Mouse (Mus musculus) heart, embryonic 15.5 days (tissue): Measurements from ENCODE around the gene Ptpdc1. TPM values are rescaled to one million over a fixed set of nuclear protein-coding genes. Genes with fewer than 3 reads are reported as not detected.

Experiments used
- ATAC-seq: fragments of 200-750 bp; cut with Nextera tagmentation; replicated peaks from 2 replicates; pipeline ENCODE4 v1.8.0; 2017; ENCODE audit warnings: low read depth, moderate TSS enrichment; ENCODE audit not compliant: insufficient number of reproducible peaks, insufficient read depth, low FRiP score
- H3K27ac ChIP-seq: fragments of 300-500 bp; sonication (generic); 2 replicates; pipeline ENCODE4 v1.5.1; 2015; ENCODE audit warnings: mild to moderate bottlenecking, inconsistent platforms
- H3K27me3 ChIP-seq: fragments of 300-500 bp; sonication (generic); 2 replicates; pipeline ENCODE4 v1.6.1; 2015; ENCODE audit warnings: inconsistent platforms
- H3K36me3 ChIP-seq: fragments of 300-500 bp; sonication (generic); 2 replicates; pipeline ENCODE4 v1.6.1; 2015; ENCODE audit warnings: mild to moderate bottlenecking, inconsistent platforms
- H3K4me1 ChIP-seq: fragments of 300-500 bp; sonication (generic); replicated peaks from 2 replicates; pipeline ENCODE4 v1.6.1; 2015; ENCODE audit warnings: inconsistent platforms
- H3K4me2 ChIP-seq: fragments of 300-500 bp; sonication (generic); 2 replicates; pipeline ENCODE4 v1.6.1; 2015; ENCODE audit warnings: inconsistent platforms, mild to moderate bottlenecking, moderate library complexity
- H3K4me3 ChIP-seq: fragments of 300-500 bp; sonication (generic); 2 replicates; pipeline ENCODE4 v1.5.1; 2015; ENCODE audit warnings: mild to moderate bottlenecking, inconsistent platforms
- H3K9ac ChIP-seq: fragments of 300-500 bp; sonication (generic); 2 replicates; pipeline ENCODE4 v1.6.1; 2015; ENCODE audit warnings: mild to moderate bottlenecking, inconsistent platforms
- H3K9me3 ChIP-seq: fragments of 300-500 bp; sonication (generic); replicated peaks from 2 replicates; pipeline ENCODE4 v1.6.1; 2016; ENCODE audit warnings: inconsistent platforms
- WGBS: fragments of 180-500 bp; shearing (Covaris S2); methylation state at CpG from one replicate; pipeline ENCODE4 v1.1.7; 2015; ENCODE audit warnings: mixed read lengths; 5-methylcytosine and 5-hydroxymethylcytosine counted together
- polyA plus RNA-seq: library from polyadenylated mRNA; unstranded; fragments of >200 nt; fragmentation: Nextera tagmentation; extraction: Ambion mirVana; gene quantifications from 2 replicates; pipeline ENCODE4 v1.2.1, GENCODE M21; 2015

Gene Ptpdc1
- polyA plus RNA-seq, 1 experiment from 2014 or later = 4.6 TPM

- H3K4me3 ChIP-seq = peak overlapping the region; percentile 48
- no peak overlapping the region for H3K27ac ChIP-seq
- H3K4me2 ChIP-seq = peak overlapping the region; percentile 85
- ATAC-seq = 0 out of 2 replicates have a peak, but pooled peaks have one; percentile 16
- H3K36me3 ChIP-seq = no peaks in the 10 kb centered on the region
- peaks cover 53% of the 10 kb centered on the region for H3K4me1 ChIP-seq
- H3K9me3 ChIP-seq = no peaks in the 10 kb centered on the region
- 7% methylated on average over 54 of the region's 54 CpGs for WGBS
- H3K27me3 ChIP-seq = peaks cover 99% of the 10 kb centered on the region
- H3K9ac ChIP-seq = peak overlapping the region; percentile 41
These were observed 37.9 kb upstream of the Ptpdc1 start for GRCm38 (mm10) chr13:48663211-48663987.

- Histone ChIP-seq H3K9ac (peak within 1 kb of the TSS; percentile 41), H3K4me3 (peak within 1 kb of the TSS; percentile 48), H3K36me3 (no peaks in the 10 kb centered on the region), H3K9me3 (no peaks in the 10 kb centered on the region), H3K27ac (no peak within 1 kb of the TSS), H3K4me2 (peak within 1 kb of the TSS; percentile 85), H3K27me3 (peaks cover 99% of the 10 kb centered on the region), H3K4me1 (peaks cover 52% of the 10 kb centered on the region)
- ATAC-seq = no peak
- whole genome bisulfite sequencing = under 1% methylated on average over 47 of the region's 73 CpGs
These were observed 37.1 kb upstream of the Ptpdc1 start, which contains the start of gene Barx1 for GRCm38 (mm10) chr13:48662431-48663143. Barx1 (plus strand) TSS chr13:48662998.

GRCm38 (mm10) chr13:48661561-48661960, 36.1 kb upstream of the Ptpdc1 start:
- Histone ChIP-seq H3K4me3 (no peak overlapping the region), H3K4me1 (peaks cover 52% of the 10 kb centered on the region), H3K4me2 (no peak overlapping the region), H3K9ac (no peak overlapping the region), H3K9me3 (no peaks in the 10 kb centered on the region), H3K27me3 (peaks cover 99% of the 10 kb centered on the region), H3K36me3 (no peaks in the 10 kb centered on the region), H3K27ac (no peak overlapping the region)
- no peak for ATAC-seq
- WGBS = 0% methylated on average over 1 of the region's 1 CpGs

- ATAC-seq = no peak
- H3K4me2 ChIP-seq = no peak overlapping the region
- peaks cover 47% of the 10 kb centered on the region for H3K4me1 ChIP-seq
- peaks cover 99% of the 10 kb centered on the region for H3K27me3 ChIP-seq
- H3K9me3 ChIP-seq = no peaks in the 10 kb centered on the region
- H3K9ac ChIP-seq = no peak overlapping the region
- no peak overlapping the region for H3K4me3 ChIP-seq
- no peak overlapping the region for H3K27ac ChIP-seq
- no peaks in the 10 kb centered on the region for H3K36me3 ChIP-seq
- WGBS = 12% methylated on average over 6 of the region's 6 CpGs
These were observed 35.3 kb upstream of the Ptpdc1 start for GRCm38 (mm10) chr13:48660741-48661140.

DNA sequence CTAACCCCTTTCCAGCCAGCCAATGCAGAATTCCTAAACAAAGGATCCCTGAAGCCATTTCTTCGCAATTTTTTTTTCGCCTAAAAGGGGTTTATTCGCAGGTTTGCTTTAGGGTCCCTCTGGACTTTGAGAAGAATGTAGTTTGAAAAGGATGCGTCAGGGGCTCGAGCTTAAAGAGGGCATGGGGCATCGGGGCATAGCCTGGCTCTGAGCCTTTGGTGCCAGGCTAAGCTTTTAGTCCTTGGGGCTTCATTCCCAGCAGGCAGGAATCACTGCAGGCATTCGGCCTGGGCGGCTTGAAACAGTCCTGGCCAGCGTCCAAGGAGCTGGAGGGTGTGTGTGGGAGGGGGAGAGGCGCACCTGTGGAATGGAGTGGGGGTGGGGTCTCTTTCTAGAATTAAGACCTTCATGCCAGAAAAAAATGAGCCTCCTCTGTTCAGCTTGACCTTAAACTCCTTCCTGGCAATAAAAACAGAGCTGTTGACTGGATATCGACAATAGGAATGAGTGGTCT, 34.8 kb upstream of the Ptpdc1 start:
- Histone ChIP-seq H3K4me3 (peak overlapping the region; percentile 26), H3K9ac (no peak overlapping the region), H3K36me3 (no peaks in the 10 kb centered on the region), H3K4me1 (peaks cover 43% of the 10 kb centered on the region), H3K9me3 (no peaks in the 10 kb centered on the region), H3K27me3 (peaks cover 97% of the 10 kb centered on the region), H3K4me2 (peak overlapping the region; percentile 48), H3K27ac (no peak overlapping the region)
- WGBS = 3% methylated on average over 11 of the region's 11 CpGs
- ATAC-seq = no peak

DNA sequence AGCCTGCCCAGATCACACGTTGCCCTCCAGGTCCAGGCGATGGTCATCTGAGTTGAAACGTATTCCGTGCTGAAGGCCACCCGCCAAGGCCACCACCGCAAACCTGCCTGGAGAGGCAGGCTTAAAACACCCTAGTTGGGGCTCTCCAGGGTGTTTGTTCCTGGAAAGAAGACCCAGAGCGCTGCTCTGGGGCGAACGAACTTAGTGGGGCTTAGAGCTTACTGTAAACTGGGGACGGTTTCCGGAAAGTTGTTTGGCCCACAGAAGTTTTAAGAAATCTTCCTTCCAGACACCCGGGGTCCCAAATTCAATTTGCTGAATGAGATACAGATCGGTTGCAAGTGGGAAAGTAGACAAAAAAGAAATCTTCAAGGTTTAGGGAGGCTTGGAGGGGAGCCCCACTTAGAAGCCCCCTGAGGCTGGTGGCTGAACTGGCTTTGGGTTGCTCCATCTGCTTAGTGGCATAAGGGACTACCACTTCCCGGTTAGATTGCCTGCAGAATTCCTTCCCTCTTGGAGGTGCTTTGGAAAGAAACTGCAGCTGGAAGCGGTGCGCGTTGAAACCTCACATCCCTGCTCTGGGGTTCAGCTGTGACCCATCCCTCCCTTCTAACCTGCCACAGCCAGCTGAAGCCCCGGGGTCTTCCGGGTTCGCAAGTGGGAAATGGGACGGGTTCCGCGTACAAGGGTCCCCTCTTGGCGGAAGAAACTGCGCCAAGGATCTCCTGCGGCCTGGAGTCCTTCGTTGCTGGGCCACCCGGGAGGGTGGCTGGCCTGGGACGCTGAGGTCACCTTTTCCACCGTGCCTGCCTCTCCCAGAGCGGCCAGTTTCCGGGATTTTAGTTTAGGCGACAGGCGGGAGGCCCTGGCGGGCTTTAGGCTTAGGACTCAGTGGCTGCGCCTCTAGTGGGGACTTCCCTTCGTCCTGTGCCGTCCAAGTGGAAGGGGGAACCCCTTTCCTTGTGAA, 34.1 kb upstream of the Ptpdc1 start:
- no peak for ATAC-seq
- H3K9ac ChIP-seq = no peak overlapping the region
- H3K4me2 ChIP-seq = peak overlapping the region; percentile 48
- H3K36me3 ChIP-seq = no peaks in the 10 kb centered on the region
- H3K27me3 ChIP-seq = peaks cover 97% of the 10 kb centered on the region
- H3K9me3 ChIP-seq = no peaks in the 10 kb centered on the region
- 2% methylated on average over 38 of the region's 38 CpGs for WGBS
- H3K4me3 ChIP-seq = peak overlapping the region; percentile 26
- peaks cover 36% of the 10 kb centered on the region for H3K4me1 ChIP-seq
- no peak overlapping the region for H3K27ac ChIP-seq

DNA sequence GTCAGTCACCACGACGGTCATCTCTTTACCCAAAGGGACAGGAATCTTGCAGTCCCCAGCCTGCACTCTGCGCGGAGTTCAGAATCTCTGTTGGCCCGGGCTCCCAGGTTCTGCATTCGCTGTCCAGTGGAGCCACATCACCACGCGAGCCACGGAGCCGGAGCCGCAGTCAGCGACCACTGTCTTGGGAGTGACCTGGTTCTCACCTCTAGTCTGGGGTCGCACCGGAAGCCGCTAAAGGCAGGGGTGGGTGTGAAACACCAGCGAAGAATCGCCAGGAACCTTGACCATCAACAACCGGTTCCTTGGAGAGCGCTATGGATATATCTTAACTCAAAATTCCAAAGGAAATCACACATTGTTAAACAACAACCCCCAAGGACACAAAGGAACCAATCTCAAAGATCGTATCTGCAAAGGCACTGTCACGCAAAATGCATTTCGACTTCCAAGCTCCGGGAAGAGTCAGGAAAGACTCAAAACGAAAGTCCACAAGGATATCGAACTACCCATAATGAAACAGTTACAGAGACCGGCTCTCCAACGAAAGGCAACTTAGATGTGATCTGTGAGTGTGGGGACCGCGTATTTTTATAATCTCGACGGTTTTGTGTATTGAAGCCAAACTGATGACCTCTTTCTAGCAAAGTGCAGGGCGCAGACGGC, 33.3 kb upstream of the Ptpdc1 start:
- Histone ChIP-seq H3K36me3 (no peaks in the 10 kb centered on the region), H3K27me3 (peaks cover 90% of the 10 kb centered on the region), H3K4me1 (peaks cover 35% of the 10 kb centered on the region), H3K4me2 (peak overlapping the region; percentile 47), H3K27ac (no peak overlapping the region), H3K4me3 (peak overlapping the region; percentile 26), H3K9ac (no peak overlapping the region), H3K9me3 (no peaks in the 10 kb centered on the region)
- 2% methylated on average over 33 of the region's 33 CpGs for WGBS
- ATAC-seq = no peak

DNA sequence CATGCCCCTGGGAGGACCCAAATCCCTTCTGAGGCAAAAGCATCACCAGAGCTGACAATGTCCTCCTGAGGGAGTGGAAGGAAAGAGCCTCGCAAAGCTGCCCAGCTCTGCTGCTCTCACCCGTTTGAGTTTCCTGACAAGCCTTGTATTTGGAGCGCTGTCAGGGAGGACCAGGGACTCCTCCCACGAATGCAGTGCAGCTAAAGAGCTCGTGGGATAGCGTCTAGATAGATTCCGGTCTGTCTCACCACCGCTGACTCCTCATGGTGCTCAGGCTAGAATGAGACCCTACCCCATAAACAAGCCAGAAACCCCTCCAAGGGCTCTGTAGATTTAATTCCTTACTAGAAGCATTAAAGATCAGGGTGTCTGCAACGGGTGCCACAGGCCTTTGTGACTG, 32.3 kb upstream of the Ptpdc1 start:
- Histone ChIP-seq H3K27me3 (peaks cover 90% of the 10 kb centered on the region), H3K36me3 (no peaks in the 10 kb centered on the region), H3K9ac (no peak overlapping the region), H3K4me1 (peaks cover 26% of the 10 kb centered on the region), H3K4me2 (no peak overlapping the region), H3K27ac (no peak overlapping the region), H3K4me3 (no peak overlapping the region), H3K9me3 (no peaks in the 10 kb centered on the region)
- WGBS = 3% methylated on average over 9 of the region's 9 CpGs
- no peak for ATAC-seq

GRCm38 (mm10) chr13:48655637-48656036, 30.2 kb upstream of the Ptpdc1 start:
- peak overlapping the region; percentile 19; the same call in 1 of the 2 replicates for H3K4me2 ChIP-seq
- peaks cover 21% of the 10 kb centered on the region for H3K4me1 ChIP-seq
- H3K9me3 ChIP-seq = no peaks in the 10 kb centered on the region
- H3K27ac ChIP-seq = no peak overlapping the region
- peaks cover 80% of the 10 kb centered on the region for H3K27me3 ChIP-seq
- H3K36me3 ChIP-seq = no peaks in the 10 kb centered on the region
- H3K9ac ChIP-seq = no peak overlapping the region
- H3K4me3 ChIP-seq = no peak overlapping the region
- WGBS = 0% methylated on average over 8 of the region's 8 CpGs
- 0 out of 2 replicates have a peak, but pooled peaks have one; percentile 24 for ATAC-seq
